Mouse (Mus musculus): Measurements from ENCODE around the gene Cdhr3. TPM values are rescaled to one million over a fixed set of nuclear protein-coding genes. Genes with fewer than 3 reads are reported as not detected.

Cdhr3 gene
- polyA plus RNA-seq, 1 experiment from 2014 or later: 0.28 TPM

DNA sequence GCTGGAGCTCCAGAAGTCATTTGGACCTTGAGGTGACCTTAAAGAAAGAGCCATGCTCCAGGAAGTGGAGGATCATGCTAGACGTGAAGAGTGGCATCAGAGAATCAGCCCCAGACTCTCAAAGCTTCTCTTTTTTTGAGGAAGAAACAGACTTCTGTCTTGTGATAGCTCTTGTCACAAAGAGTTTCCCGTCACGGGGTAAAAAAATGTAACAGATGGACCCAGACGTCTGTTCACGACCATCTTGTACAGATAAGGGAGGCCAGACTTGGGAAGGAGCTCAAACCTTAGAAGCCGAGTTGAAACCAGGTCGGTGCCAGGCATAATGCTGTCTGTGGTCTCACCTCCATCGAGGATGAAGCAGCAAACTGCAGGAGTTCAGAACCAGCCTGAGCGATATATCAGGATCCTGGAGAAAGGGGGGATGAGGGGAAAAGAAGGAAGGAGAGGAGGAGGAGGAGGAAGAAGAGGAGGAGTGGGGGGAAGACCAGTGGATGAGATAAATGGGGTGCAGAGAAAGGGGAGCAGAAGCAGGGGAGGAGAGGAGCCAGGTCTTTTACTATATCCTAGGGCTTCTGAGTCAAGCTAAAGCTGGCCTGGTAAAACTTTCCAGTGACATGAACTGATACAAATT, 33.0 kb upstream of the Cdhr3 start:
- no peak overlapping the region for H3K9ac ChIP-seq (ENCODE audit: low read length)
- H3K9me3 ChIP-seq (replicated peaks; ENCODE audit: control insufficient read depth, low read length): no peaks in the 10 kb centered on the region
- no peaks in the 10 kb centered on the region for H3K36me3 ChIP-seq (ENCODE audit: control insufficient read depth, insufficient read depth)
- WGBS: 50% methylated on average over 9 of the region's 9 CpGs
- no peak overlapping the region for H3K4me2 ChIP-seq (ENCODE audit: low read depth, low read length)
- H3K4me1 ChIP-seq (ENCODE audit: control insufficient read depth, insufficient read depth, low read length): peaks cover 5% of the 10 kb centered on the region
- no peak overlapping the region for H3K27ac ChIP-seq (ENCODE audit: low read length)
- no peak for ATAC-seq (replicated peaks; ENCODE audit: extremely low read depth, insufficient read depth, low FRiP score)
- no peak overlapping the region for H3K4me3 ChIP-seq (ENCODE audit: low read length)
- H3K27me3 ChIP-seq (ENCODE audit: control insufficient read depth, insufficient read depth, low read length): no peaks in the 10 kb centered on the region

DNA sequence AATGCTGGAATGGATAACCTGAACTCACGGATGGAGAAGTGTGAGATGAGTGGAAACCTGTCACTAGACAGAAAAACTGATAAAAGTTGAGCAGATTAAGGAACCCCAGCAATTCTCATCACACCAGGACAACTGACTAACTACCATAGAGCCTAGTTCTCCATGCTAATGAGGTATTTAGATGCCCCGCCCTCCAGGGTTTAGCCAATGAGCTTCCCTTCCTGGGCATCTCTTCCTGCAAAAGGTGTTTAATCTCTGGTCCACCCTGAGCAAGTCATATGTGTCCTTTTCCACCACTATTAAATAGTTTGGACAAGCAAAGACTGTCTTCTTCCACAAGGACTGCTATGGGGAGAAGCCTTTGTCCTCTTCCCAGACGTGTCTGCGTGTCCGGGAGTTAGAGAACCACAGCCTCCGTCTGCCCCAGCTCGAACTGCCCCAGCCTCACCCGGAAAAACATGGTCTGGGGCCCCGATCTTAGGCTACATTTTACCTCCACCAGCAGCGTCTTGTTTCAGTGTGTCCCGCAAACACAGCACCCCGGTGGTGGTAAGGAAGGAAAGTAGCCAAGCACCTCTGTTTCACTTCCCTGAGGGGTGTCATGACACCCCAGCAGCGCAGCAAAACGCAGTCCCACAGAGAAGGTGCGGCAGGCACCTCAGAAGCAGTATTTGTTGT, 26.1 kb upstream of the Cdhr3 start:
- WGBS: 25% methylated on average over 15 of the region's 15 CpGs
- Histone ChIP-seq H3K9ac (ENCODE audit: low read length) (0 out of 2 replicates have a peak overlapping the region, but pooled peaks have one; percentile 13), H3K9me3 (replicated peaks; ENCODE audit: control insufficient read depth, low read length) (no peaks in the 10 kb centered on the region), H3K27ac (ENCODE audit: low read length) (no peak overlapping the region), H3K4me3 (ENCODE audit: low read length) (peak overlapping the region; percentile 3; the same call in 1 of the 2 replicates), H3K4me1 (ENCODE audit: control insufficient read depth, insufficient read depth, low read length) (no peaks in the 10 kb centered on the region), H3K36me3 (ENCODE audit: control insufficient read depth, insufficient read depth) (no peaks in the 10 kb centered on the region), H3K27me3 (ENCODE audit: control insufficient read depth, insufficient read depth, low read length) (no peaks in the 10 kb centered on the region), H3K4me2 (ENCODE audit: low read depth, low read length) (peak overlapping the region; percentile 38)
- ATAC-seq (replicated peaks; ENCODE audit: extremely low read depth, insufficient read depth, low FRiP score): no peak

DNA sequence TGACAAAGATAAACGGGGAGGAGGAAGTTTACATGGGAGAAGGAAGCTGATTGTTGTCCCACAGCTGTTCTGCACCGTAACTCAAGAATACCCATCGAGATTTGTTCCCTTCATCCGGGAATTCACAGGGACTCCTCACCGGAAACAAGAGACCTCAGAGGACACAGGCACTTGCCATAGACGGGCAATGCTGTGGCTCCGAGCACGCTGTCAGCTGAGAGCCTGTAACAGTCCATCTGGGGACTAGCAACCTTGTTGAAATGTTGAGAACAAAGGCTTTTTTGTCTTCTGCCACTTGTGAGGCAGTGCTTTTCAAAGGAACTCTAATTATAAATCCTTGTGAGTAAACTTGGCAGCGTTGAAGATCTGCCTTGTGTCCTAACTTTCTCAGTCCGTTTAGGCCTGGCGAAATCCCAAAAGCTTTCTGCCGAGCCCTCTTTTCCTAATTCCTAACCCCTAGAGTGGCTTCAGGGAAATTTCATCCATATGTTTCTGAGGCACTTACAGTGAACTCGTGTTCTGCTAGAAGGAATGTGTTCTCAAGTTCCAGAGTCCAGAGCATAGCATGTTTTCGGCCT, 18.3 kb upstream of the Cdhr3 start:
- Histone ChIP-seq H3K27ac (ENCODE audit: low read length) (peak overlapping the region; percentile 79), H3K36me3 (ENCODE audit: control insufficient read depth, insufficient read depth) (no peaks in the 10 kb centered on the region), H3K4me3 (ENCODE audit: low read length) (no peak overlapping the region), H3K4me1 (ENCODE audit: control insufficient read depth, insufficient read depth, low read length) (peaks cover 14% of the 10 kb centered on the region), H3K4me2 (ENCODE audit: low read depth, low read length) (peak overlapping the region; percentile 32), H3K9ac (ENCODE audit: low read length) (peak overlapping the region; percentile 30; the same call in 1 of the 2 replicates), H3K27me3 (ENCODE audit: control insufficient read depth, insufficient read depth, low read length) (no peaks in the 10 kb centered on the region), H3K9me3 (replicated peaks; ENCODE audit: control insufficient read depth, low read length) (no peaks in the 10 kb centered on the region)
- ATAC-seq (replicated peaks; ENCODE audit: extremely low read depth, insufficient read depth, low FRiP score): peak; percentile 80
- 19% methylated on average over 14 of the region's 14 CpGs for WGBS

DNA sequence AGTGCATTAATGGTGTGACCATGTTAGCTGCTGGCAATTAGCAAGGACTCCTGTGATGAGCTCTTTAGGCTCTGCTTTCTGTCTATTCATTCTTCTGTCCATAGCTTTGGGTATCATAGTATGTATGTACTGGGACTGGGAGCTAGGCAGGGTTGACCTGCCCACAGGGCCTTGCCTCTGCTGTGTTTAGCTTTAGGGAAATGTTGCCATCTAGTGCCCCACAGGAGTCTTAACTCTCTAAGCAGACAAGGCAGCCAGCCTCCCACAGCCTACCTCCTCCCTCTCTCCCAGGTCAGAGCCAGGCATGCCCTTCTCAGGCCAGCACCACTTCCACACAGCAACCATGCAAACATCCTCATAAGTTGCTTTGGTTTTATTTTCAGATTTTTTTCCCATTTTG, 16.9 kb upstream of the Cdhr3 start:
- Histone ChIP-seq H3K27ac (ENCODE audit: low read length) (no peak overlapping the region), H3K9ac (ENCODE audit: low read length) (no peak overlapping the region), H3K4me1 (ENCODE audit: control insufficient read depth, insufficient read depth, low read length) (peaks cover 16% of the 10 kb centered on the region), H3K4me3 (ENCODE audit: low read length) (no peak overlapping the region), H3K4me2 (ENCODE audit: low read depth, low read length) (no peak overlapping the region), H3K27me3 (ENCODE audit: control insufficient read depth, insufficient read depth, low read length) (no peaks in the 10 kb centered on the region), H3K36me3 (ENCODE audit: control insufficient read depth, insufficient read depth) (no peaks in the 10 kb centered on the region), H3K9me3 (replicated peaks; ENCODE audit: control insufficient read depth, low read length) (no peaks in the 10 kb centered on the region)
- ATAC-seq (replicated peaks; ENCODE audit: extremely low read depth, insufficient read depth, low FRiP score): peak; percentile 61; the same call in 1 of the 2 replicates

DNA sequence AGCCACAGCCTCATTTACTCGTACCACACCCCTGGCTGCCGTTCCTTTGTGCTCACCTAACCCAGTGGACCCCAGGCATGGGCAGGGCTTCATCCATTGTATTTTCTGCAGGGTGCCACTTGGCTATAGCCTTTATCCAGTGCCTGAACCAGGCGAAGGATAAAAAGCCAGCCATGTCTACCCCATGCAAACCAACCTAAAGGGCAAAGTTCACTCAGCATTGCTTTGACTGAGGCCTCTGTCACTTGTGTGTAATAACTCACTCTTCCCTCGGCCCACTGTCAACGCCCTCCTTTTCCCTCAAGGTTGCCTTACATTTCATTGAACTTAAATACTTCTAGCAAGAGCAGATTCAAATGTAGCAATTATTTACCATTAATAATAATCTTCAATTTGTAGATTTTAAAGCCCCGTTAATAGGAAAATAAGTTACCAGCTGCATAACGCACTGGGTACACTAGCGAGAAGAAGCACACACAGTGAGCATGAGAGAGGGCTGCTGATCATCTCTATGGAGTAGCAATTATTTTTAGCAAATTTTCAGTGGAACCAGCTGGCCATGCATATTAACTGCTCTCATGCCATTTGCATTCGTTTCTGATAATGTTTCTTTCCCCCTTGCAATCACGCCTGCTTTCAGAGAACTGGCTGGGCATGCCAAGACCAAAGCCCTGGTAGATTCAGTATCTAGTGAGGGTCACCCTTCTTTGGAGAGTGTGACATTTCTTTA, 13.9 kb upstream of the Cdhr3 start:
- H3K27me3 ChIP-seq (ENCODE audit: control insufficient read depth, insufficient read depth, low read length): no peaks in the 10 kb centered on the region
- WGBS: 84% methylated on average over 10 of the region's 10 CpGs
- H3K9ac ChIP-seq (ENCODE audit: low read length): no peak overlapping the region
- H3K9me3 ChIP-seq (replicated peaks; ENCODE audit: control insufficient read depth, low read length): no peaks in the 10 kb centered on the region
- no peak overlapping the region for H3K27ac ChIP-seq (ENCODE audit: low read length)
- H3K4me3 ChIP-seq (ENCODE audit: low read length): no peak overlapping the region
- peaks cover 12% of the 10 kb centered on the region for H3K4me1 ChIP-seq (ENCODE audit: control insufficient read depth, insufficient read depth, low read length)
- no peaks in the 10 kb centered on the region for H3K36me3 ChIP-seq (ENCODE audit: control insufficient read depth, insufficient read depth)
- H3K4me2 ChIP-seq (ENCODE audit: low read depth, low read length): no peak overlapping the region
- no peak for ATAC-seq (replicated peaks; ENCODE audit: extremely low read depth, insufficient read depth, low FRiP score)

DNA sequence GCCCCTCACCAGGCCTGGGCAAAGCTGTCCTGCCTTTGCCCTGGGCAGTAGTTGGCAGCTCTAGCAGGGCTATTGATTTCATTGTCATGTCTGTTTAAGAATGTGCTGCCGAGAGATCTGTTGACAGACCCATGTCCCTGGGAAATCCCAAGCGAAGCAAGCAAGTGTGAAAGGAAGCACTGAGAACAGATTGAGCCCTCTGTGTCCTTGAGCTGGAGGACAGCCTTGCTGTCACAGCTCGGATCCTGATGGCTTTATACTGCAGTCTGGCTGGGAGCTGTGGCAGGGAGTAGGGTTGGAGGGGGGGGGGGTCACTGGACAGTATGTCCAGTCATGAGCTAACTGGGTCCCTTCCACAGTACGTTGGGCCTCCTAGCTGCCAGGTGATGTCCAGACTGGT, 13.0 kb upstream of the Cdhr3 start:
- no peaks in the 10 kb centered on the region for H3K9me3 ChIP-seq (replicated peaks; ENCODE audit: control insufficient read depth, low read length)
- no peak overlapping the region for H3K27ac ChIP-seq (ENCODE audit: low read length)
- WGBS: 45% methylated on average over 4 of the region's 4 CpGs
- no peak overlapping the region for H3K4me3 ChIP-seq (ENCODE audit: low read length)
- peaks cover 6% of the 10 kb centered on the region; the same call in 1 of the 2 replicates for H3K4me1 ChIP-seq (ENCODE audit: control insufficient read depth, insufficient read depth, low read length)
- no peaks in the 10 kb centered on the region for H3K36me3 ChIP-seq (ENCODE audit: control insufficient read depth, insufficient read depth)
- no peak for ATAC-seq (replicated peaks; ENCODE audit: extremely low read depth, insufficient read depth, low FRiP score)
- H3K9ac ChIP-seq (ENCODE audit: low read length): no peak overlapping the region
- H3K4me2 ChIP-seq (ENCODE audit: low read depth, low read length): no peak overlapping the region
- no peaks in the 10 kb centered on the region for H3K27me3 ChIP-seq (ENCODE audit: control insufficient read depth, insufficient read depth, low read length)

DNA sequence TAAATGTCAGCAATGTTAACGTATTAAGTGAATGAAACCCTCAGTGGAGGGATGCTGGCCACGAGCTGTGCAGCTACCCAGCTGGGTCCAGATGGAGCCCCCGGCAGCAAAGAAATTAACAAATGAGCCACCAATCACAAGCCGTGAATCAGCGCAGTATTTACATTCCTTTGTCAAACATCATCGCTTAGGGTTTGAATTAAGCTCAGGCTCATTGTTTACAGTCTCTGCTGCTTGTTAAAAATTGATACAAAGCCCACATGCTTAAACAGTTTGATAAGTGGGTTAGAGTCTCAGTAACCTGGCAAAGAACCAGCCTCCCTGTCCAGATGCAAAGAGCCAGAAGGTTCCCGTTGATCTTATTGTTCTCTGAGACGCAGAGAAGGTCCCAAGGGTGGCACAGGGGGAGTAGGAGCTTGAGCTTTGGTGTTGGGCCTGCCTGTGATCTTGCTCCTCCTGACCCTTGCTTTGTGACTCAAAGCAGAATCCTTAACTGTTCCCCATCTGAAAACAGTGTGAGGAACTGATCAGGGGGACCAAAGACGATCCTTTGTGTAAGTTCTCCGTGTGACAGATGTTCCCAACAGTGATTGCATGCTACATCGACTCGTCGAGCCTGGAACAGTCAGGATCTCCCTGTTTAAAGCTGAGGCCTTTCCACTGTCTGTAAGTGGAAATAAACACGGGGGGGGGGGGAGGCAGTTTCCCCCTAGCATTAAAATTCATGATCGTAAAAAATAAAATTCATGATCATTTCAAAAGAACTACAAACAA, 9.9 kb upstream of the Cdhr3 start:
- Histone ChIP-seq H3K4me2 (ENCODE audit: low read depth, low read length) (no peak overlapping the region), H3K27ac (ENCODE audit: low read length) (no peak overlapping the region), H3K9ac (ENCODE audit: low read length) (no peak overlapping the region), H3K4me3 (ENCODE audit: low read length) (no peak overlapping the region), H3K27me3 (ENCODE audit: control insufficient read depth, insufficient read depth, low read length) (no peaks in the 10 kb centered on the region), H3K9me3 (replicated peaks; ENCODE audit: control insufficient read depth, low read length) (no peaks in the 10 kb centered on the region), H3K36me3 (ENCODE audit: control insufficient read depth, insufficient read depth) (no peaks in the 10 kb centered on the region), H3K4me1 (ENCODE audit: control insufficient read depth, insufficient read depth, low read length) (0 out of 2 replicates have a peak, but pooled peaks cover 2% of the 10 kb centered on the region)
- WGBS: 59% methylated on average over 15 of the region's 15 CpGs
- ATAC-seq (replicated peaks; ENCODE audit: extremely low read depth, insufficient read depth, low FRiP score): no peak

DNA sequence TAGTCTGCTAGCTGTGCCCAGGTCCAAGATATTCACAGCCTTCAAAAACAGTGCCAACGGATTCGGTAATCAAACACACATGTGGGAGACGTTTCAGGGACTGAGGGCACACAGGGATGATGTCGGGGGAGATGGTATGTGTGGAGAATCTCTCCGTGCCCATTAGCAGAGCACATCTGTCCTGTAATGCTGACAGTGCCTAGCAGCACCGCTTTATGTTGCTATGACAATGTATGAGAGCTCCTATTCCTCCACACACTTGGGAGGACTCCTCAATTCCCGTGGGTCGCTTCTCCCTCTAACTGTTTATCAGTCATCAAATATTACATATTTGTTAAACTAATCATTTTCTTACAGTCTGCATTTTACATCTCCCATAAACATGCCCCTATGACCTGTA, 9.0 kb upstream of the Cdhr3 start:
- ATAC-seq (replicated peaks; ENCODE audit: extremely low read depth, insufficient read depth, low FRiP score): no peak
- Histone ChIP-seq H3K27me3 (ENCODE audit: control insufficient read depth, insufficient read depth, low read length) (no peaks in the 10 kb centered on the region), H3K4me2 (ENCODE audit: low read depth, low read length) (no peak overlapping the region), H3K9me3 (replicated peaks; ENCODE audit: control insufficient read depth, low read length) (no peaks in the 10 kb centered on the region), H3K36me3 (ENCODE audit: control insufficient read depth, insufficient read depth) (no peaks in the 10 kb centered on the region), H3K9ac (ENCODE audit: low read length) (no peak overlapping the region), H3K4me3 (ENCODE audit: low read length) (no peak overlapping the region), H3K4me1 (ENCODE audit: control insufficient read depth, insufficient read depth, low read length) (0 out of 2 replicates have a peak, but pooled peaks cover 2% of the 10 kb centered on the region), H3K27ac (ENCODE audit: low read length) (no peak overlapping the region)
- 77% methylated on average over 8 of the region's 8 CpGs for WGBS
